Mouse (Mus musculus) gastrocnemius, postnatal 14 days (tissue): ENCODE data around the gene Amt. TPM values are rescaled to one million over a fixed set of nuclear protein-coding genes. Genes with fewer than 3 reads are reported as not detected.

Experiments used
- DNase-seq: peaks from one replicate; pipeline ENCODE4 v3.0.0; 2021; ENCODE audit warnings: mixed read lengths
- intact Hi-C: fragments of 180-260 bp; cut with DNase I; formaldehyde crosslinking; loops from one replicate; pipeline ENCODE4 v1.15.1; 2025; ENCODE audit warnings: low total_unique reads
- total RNA-seq, 2 experiments: library from RNA; stranded (reverse); gene quantifications; 2 replicates each; pipeline ENCODE4 v1.2.3; 2021

The Amt gene
- total RNA-seq, 2 experiments from 2014 or later: 0.76 to 1.3 TPM

DNA sequence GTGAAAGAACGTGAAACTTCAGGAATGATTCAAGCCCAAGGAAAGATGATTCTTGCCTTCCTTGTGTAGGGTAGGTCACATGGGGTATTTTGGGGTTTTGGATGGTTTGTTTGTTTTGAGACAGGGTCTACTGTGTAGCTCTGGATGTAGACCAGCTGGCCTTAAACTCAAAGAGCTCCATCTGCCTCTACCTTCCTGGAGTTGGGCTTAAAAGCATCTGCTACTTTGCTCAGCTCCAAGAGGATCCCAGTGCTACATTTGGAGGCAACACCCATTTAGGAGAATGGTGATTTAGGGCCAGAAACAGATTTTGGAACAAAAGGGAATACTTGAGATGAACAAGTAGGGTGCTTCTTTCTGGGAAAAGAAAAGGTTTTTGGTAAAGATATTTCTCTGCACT is 28.1 kb downstream of the Amt start:
- intact Hi-C loops: no loop called here
- no peak for DNase-seq

DNA sequence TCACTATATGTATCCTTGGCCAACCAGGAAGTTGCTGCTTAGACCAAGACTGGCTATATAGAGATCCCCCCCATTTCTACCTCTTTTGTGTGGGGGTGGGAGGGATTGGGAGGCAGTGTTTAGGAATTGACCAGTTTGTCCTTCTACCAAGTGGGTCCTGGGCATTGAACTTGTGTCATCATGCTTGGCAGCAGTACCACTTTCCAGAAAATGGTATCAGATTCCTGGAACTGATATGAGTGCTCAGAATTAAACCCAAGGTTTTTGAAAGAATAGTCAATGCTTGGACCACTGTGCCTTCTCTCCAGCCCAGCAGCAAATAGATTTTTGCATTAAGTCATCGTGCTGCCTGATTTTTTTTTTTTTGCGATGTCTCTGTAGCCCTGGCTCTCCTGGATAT is 29.2 kb downstream of the Amt start:
- intact Hi-C loops: no loop called here
- no peak for DNase-seq

DNA sequence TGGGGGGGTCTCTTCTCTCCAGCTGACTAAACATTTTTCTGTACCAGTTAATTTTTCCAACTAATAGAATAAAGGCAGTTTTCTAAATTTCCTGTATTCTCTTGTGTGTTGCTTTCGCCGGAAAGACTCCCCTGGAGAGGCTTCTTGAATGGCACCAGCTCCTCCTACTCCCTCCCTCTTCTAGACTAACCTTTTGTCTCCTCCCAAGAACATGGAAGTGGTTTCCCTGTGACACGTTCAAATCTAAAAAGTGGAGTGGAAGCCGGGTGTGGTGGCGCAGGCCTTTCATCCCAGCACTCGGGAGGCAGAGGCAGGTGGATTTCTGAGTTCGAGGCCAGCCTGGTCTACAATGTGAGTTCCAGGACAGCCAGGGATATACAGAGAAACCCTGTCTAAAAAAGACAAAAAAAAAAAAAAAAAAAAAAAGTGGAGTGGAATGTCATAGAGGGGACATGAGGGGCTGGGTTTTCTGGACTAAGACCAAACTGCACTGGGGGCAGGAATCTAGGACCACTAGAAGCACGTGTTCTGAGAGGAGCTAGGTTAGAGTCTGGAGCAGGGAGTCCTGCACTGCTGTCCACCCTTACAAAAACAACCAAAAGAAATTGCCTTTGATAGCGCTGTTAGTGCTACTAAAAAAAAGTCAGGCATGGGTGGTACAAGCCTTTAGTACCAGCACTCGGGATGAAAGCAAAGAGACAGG is 41.3 kb downstream of the Amt start:
- DNase-seq: no peak
- intact Hi-C loops: no loop called here

DNA sequence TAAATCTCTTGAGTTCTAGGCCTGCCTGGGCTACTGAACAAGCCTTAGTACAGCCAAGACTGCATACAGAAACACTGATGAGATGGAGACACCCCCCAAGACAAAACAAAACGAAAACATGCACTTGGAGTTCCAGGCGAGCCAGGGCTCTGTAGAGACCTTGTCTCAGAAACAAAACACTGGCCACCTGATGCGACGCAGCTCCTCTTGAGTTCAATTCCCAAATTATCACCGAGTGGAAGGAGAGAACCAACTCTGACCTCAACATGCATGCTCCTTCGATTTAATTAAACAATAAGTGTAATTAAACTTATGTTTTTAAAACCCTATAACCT is 41.9 kb downstream of the Amt start:
- intact Hi-C loops: no loop called here
- DNase-seq: no peak

DNA sequence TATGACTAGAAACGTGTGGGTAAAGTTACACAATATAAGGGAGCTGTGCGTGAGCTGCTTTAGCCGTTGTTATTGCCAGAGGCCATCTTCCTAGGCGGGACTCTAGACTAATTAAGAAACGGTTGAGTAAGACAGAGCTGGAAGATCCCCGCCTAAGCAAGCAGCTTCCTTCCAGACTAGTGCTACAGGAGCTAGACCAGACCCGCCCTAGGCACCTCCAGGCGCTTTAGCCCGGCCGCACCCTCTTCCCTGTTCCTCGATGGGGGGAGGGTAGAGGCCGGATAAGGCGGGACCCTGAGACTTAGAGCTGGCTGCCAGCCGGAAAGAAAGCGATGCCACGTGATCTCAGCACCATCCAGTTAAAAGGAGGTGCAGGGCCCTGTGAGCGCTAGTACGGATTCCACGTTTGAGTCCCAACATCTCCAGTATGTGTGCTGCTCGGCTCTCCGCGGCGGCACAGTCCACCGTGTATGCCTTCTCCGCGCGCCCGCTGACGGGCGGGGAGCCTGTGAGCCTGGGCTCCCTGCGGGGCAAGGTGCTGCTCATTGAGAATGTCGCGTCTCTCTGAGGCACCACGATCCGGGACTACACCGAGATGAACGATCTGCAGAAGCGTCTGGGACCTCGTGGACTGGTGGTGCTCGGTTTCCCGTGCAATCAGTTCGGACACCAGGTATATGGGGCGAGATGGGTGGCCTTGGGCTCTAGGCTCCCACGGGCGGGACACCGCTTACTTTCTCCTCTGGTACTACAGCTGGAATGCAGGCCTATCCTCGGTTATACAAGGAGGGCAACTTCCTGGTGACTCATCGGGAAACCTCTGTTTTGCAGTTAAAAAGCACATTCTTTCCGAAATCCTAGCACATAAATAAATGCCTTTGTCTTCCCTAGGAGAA is 42.5 kb downstream of the Amt start, which contains the start of gene Gpx1:
Gene Gpx1, plus strand, starts transcription at position 18 of the 896 bp plus-strand sequence.
- DNase-seq: peak; percentile 92
- intact Hi-C loops: no loop called here

DNA sequence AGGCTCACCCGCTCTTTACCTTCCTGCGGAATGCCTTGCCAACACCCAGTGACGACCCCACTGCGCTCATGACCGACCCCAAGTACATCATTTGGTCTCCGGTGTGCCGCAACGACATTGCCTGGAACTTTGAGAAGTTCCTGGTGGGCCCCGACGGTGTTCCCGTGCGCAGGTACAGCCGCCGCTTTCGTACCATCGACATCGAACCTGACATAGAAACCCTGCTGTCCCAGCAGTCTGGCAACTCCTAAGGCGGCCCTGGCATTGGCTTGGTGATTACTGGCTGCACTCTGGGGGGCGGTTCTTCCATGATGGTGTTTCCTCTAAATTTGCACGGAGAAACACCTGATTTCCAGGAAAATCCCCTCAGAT is 43.2 kb downstream of the Amt start:
- DNase-seq: peak; percentile 25

DNA sequence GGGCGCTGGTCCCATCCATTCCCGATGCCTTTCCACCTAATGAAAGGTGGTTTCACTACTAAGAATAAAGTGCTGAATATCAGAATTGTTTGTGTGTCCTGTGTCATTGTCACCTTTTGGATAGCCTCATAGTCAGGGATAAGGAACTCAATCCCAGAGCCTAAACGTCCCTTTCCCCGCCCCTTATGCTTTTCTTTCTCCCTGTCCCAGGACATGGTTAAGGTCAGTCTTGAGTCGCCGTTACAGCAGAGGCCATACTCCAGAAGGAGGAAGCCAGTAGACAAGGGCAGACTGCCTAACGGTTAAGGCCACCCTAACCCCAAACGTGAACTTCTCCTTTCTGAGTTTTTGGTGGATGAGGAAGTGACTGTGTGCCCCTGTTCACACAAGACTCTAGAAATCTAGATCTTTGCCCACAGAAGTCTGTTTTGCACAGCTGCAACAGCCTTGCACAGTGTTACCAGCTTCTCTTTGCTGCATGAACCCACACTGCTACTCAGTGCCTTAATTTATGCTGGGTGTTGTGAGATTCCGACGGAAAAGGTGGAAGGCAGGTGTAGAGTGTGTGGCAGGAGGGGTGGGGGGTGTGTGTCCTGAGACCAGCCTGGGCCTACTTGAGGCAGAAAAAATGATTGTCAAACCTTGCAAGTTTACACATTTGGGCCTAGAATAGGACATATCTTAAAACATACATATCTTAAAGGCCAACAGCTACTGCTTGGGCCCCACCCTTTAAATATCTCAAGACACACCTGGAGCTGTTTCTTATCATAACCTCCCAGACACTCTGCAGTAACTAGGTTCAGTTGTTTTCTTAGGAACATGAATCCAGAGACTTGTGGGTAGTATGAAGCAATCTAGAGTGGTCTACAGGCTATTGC is 43.8 kb downstream of the Amt start:
- DNase-seq: no peak
- intact Hi-C loops: no loop called here

More for the DNA sequence above, 43.2 kb downstream of the Amt start:
- intact Hi-C loops: no loop called here

DNA sequence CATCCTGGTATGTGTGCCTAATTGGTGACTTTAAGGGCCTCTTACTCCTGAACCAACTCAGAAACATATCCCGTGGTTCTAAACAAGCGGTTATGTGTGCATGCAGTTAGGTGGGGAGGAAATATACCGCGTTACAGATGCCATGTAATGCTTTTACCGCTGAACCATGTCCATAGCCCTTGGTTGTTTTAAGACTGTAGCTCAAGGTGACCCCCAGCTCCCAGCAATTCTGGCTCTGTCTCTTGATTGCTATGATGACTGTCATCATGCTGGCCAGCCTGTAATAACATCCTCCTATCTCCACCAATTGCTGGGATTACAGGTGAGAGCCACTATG is 44.5 kb downstream of the Amt start:
- intact Hi-C loops: no loop called here
- DNase-seq: no peak

DNA sequence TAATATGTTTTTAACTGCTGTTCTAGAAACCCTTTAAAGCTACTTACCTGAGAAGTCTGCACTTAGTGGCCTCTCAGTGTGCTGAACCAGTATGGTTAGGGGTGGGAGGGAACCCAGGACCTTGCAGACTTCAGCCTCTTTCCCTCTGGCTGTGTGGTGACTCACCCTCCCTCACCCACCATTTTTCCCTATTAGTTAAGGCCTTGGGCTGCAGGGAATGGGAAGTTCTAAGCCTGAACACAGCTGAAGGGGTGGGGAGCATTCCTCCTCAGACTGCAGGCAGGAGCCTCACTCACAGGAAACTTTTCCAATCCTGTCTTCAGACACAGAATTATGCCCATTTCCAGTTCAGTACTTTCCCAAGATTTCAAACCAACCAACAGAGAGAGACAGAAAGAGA is 45.1 kb downstream of the Amt start:
- no peak for DNase-seq
- intact Hi-C loops: no loop called here

DNA sequence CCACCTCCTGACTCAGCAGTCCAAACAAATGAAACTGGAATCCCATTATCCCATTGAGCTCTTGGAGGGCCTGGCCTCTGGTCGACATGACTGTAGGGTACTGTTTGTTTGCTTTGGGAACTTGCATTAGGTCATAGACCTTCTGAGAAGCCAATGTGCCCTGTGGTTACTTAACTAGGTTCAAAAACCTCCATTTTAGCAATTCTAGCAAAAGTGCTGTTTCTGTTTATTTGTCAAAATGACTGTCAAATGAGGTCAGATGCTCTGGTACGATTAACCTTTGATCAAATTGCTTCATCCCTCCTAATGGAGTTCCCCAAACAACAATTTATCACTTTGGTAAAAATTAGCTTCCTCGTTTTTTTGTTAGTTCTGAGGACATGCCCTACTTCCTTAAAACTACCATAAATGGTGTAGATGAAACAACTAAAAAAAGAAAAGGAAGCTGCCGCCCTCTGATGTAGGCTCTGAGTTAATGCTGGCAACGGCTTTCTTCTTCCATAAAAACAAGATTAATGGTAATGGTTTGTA is 45.7 kb downstream of the Amt start:
- DNase-seq: no peak
- intact Hi-C loops: no loop called here

DNA sequence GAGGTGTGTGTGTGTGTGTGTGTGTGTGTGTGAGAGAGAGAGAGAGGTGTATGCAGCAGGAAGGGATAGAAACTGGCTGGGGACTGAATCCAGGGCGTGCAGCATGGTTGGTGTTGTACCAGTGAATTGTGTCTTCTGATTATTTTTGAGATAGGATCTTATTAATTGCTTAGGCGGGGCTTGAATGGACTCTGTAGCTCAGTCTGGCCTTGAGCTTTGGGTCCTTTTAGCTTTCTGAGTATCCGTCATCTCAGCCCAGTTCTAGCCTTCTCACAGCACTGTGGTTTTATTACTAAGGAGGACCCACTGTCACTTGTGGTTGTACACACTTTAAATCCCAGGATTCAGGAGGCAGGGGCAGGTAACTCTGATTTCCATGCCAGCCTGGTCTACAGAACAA is 46.7 kb downstream of the Amt start:
- DNase-seq: no peak
- intact Hi-C loops: no loop called here

DNA sequence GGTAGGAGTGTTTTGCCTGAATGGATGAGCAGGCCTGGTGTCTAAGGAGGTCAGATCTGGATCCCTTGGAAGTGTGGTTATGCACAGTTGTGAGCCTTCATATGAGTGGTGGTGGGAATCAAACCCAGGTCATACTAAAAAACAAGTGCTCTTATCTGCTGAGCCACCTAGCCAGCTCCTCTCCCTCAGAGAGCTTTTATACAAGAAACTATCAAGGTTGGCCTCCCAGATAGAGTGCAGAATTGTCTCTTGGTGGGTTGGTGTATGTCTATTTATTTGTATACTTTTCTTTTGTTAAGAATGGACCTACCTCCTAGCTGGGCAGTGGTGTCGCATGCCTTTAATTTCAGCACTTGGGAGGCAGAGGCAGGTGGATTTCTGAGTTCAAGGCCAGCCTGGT is 47.2 kb downstream of the Amt start:
- intact Hi-C loops: no loop called here

DNA sequence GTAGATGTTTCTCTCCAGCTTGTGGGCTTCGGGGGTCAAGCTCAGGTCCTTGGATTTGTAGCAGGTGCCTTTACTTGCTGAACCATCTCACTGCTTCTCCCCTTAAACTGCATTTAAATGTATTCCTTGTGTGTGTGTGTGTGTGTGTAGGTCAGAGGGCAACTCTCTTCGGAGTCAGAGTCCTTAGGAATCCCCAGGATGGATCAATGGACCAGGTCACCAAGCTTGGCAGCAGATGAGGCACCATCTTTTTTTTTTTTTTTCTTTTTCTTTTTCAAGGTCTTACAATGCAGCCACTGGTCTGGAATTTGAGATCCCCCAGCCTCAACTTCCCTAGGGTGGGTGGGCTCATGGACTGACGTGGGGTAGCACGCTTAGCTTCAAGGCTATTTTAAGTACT is 47.8 kb downstream of the Amt start:
- no peak for DNase-seq
- intact Hi-C loops: no loop called here

More for the DNA sequence above, 47.2 kb downstream of the Amt start:
- DNase-seq: no peak

DNA sequence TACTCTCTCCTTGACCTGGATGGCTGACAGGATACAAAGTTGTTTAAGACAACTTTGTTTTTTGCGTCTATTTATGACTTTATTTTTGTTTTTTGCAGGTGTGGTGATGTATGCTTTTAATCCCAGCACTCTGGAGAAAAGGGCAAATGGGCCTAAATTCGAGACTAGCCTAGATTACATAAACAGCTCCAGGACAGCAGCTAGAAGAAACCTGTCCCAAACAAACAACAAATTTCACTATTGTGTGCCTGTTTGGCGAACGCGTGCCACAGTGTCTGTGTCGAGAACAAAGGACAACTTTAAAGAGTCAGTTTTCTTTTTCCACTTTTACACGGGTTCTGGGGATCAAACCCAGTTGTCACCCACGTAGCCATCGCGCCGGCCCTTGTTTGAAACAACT is 50.4 kb downstream of the Amt start:
- intact Hi-C loops: no loop called here

DNA sequence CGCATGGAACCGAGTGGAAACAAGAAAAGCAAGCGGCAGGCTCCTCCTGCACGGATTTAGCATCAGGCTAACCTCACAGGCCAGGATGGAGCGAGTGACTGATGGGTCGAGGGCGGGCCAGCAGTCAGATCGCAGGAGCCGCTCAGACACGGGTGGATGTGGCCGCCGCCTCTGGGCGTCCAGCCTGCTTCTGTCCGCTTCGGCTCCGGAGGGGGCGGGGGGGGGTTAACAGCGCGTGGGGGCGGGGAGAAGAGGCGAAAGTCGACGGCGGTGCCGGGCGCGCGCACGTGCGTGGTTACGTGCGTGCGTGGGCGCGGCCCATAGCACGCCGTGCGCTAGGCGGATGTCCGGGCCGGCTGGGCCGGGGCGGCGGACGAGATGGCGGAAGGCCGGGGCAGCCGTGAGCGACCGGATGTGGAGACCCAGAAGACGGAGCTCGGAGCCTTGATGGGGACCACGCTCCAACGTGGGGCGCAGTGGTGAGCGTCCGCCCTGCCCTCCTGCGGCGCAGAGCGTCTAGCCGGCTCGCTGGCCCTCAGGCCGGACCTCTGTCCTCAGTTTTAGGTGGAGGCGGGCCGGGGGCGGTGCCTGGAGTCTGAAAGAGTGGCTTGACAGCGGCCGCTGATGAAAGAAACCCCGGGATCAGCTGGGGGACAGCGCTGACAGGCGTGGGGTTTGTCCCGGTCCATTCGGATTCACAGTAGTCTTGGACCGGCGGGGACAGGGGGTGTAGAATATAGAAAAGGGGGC is 51.1 kb downstream of the Amt start, which contains the start of gene Usp4:
Gene Usp4, plus strand, starts transcription at position 314 of the 750 bp plus-strand sequence.
- DNase-seq: peak; percentile 91
- intact Hi-C loops: no loop called here

More for the DNA sequence above, 50.4 kb downstream of the Amt start:
- no peak for DNase-seq

DNA sequence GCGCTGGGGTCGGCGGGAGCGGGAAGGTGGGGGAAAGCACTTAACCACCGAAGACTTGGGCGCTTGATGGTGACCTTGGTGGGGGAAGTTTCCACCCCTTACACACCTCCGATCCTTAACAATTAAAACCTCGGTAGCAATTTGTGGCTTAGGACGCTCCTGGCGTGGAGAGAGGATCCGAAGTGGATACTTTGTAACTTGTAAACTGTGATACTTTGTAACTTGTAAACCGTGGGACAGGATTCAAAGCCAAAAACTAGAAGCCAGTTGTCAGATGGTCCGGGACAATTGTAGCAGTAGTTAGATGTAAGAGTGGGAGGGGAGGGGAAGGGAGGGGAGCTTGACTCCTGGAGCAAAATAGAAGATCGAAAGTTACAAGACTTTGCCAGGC is 51.6 kb downstream of the Amt start:
- no peak for DNase-seq
- intact Hi-C loops: no loop called here

DNA sequence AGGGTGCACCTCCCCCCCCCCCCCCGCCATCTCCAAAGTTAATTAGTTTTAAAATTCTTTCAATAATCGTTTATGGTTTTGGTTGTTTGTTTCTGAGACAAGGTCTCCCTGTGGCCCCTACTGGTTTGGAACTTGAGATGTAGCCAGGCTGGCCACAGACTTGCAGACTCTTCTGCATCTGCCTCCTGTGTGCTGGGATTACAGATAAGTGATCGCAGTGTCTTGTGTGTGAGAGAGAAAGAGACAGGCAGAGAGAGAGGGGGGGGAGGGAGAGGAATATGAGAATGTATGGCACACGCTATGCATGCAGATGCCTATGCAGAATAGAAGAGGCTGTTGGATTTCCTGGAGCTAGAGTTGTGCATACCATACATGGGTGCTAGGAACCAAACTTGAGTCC is 53.1 kb downstream of the Amt start:
- intact Hi-C loops: no loop called here
- no peak for DNase-seq
